Mouse (Mus musculus) heart, embryonic 10.5 days (tissue): ENCODE results near the gene Pilra. TPM values are rescaled to one million over a fixed set of nuclear protein-coding genes. Genes with fewer than 3 reads are reported as not detected.
A peak's percentile ranks its signal among the peaks of the same experiment; 100 is the strongest.
"Not testable (repeated sequence)": the region's sequence is repeated elsewhere in the genome, so short reads cannot be mapped to it uniquely, and the experiment has no call there.

Experiments used
- DNase-seq: peaks from one replicate; pipeline ENCODE4 v3.0.0-alpha.2; 2017; ENCODE audit warnings: low spot score
- H3K27ac ChIP-seq: fragments of 300-500 bp; sonication (generic); 2 replicates; pipeline ENCODE4 v1.5.1; 2016; ENCODE audit warnings: mild to moderate bottlenecking
- H3K27me3 ChIP-seq: fragments of 300-500 bp; sonication (generic); 2 replicates; pipeline ENCODE4 v1.6.1; 2016; ENCODE audit warnings: mild to moderate bottlenecking; ENCODE audit not compliant: poor library complexity, insufficient read depth, severe bottlenecking
- H3K36me3 ChIP-seq: fragments of 300-500 bp; sonication (generic); 2 replicates; pipeline ENCODE4 v1.6.1; 2016; ENCODE audit warnings: mild to moderate bottlenecking, moderate library complexity
- H3K4me1 ChIP-seq: fragments of 300-500 bp; sonication (generic); 2 replicates; pipeline ENCODE4 v1.6.1; 2016; ENCODE audit warnings: mild to moderate bottlenecking
- H3K4me3 ChIP-seq: fragments of 300-500 bp; sonication (generic); 2 replicates; pipeline ENCODE4 v1.5.1; 2016; ENCODE audit warnings: mild to moderate bottlenecking, moderate library complexity
- H3K9me3 ChIP-seq: fragments of 300-500 bp; sonication (generic); 2 replicates; pipeline ENCODE4 v1.6.1; 2016; ENCODE audit warnings: mild to moderate bottlenecking, moderate library complexity
- WGBS: fragments of 180-500 bp; shearing (Covaris S2); methylation state at CpG from one replicate; pipeline ENCODE4 v1.1.7; 2016; 5-methylcytosine and 5-hydroxymethylcytosine counted together
- polyA plus RNA-seq: library from polyadenylated mRNA; unstranded; fragments of >200 nt; fragmentation: Nextera tagmentation; extraction: Ambion mirVana; gene quantifications from 2 replicates; pipeline ENCODE4 v1.2.1, GENCODE M21; 2016

Gene Pilra
- polyA plus RNA-seq, 1 experiment from 2014 or later: 1.3 TPM

DNA sequence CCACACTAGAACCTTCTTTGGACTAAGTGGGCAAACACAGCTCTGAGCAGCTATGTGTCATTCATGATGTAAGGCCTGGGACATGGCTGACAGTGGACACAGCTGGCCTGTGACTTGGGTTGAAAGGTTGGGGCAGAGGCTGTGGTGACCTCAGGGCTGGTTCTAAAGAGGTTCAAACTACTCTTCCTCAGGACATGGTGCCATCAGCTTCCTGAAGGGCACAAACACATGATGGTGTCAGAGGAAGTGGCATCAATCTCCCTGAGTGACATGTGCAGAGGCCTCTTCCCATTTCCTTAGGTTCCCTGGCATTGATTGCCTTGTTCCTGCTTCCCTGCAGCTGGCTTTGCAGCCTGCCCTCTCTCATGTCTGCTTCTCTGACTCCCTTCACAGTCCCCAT lies 1.0 kb upstream of the Pilra start:
- not testable (repeated sequence) for DNase-seq, H3K4me3 ChIP-seq, H3K9me3 ChIP-seq, H3K4me1 ChIP-seq, H3K36me3 ChIP-seq, H3K27ac ChIP-seq, H3K27me3 ChIP-seq

DNA sequence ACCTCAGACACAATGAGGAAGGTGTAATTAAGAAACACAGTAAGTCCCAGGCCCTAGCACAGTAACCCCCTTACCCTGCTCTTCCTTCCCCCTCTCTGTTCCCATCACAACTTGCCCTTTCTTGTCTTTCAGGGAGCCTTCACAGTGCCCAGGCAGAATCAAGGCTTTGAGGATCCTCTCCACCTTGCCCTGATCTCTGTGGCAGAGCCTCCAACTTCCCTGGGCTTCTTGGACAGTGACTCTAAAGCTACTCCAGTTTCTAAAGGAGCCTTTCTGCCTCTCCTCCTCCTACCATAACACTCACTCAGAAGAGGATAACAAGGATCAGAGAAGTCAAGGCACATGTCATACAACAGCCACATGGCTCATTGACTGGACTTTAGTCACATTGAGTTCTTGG lies 530 bp upstream of the Pilra start:
- no peak overlapping the region for H3K4me3 ChIP-seq
- no peaks in the 10 kb centered on the region for H3K4me1 ChIP-seq
- H3K9me3 ChIP-seq: no peaks in the 10 kb centered on the region
- no peak for DNase-seq
- no peak overlapping the region for H3K27ac ChIP-seq
- H3K36me3 ChIP-seq: no peaks in the 10 kb centered on the region
- no peaks in the 10 kb centered on the region for H3K27me3 ChIP-seq

DNA sequence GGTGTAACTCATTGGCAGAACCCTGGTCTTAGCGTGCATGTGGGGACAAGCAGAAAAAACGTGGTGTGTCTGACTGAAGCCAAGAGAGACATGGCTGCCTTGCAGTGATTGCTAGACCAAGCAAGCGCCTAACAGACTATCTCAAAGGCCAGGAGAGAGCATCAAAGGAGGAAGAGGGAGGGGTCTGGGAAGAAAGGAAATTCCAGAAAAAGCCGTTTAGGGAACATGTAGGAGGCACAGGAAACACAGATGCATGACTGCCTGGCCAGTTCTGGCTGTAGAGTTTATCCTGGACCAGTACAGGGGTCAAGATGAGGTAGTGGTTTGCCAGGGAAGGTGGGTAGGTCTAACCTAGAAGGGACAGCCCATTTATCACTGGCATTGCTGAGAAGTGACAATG lies 2.6 kb downstream of the Pilra start:
- Histone ChIP-seq H3K27me3 (no peaks in the 10 kb centered on the region), H3K4me3 (no peak overlapping the region), H3K36me3 (no peaks in the 10 kb centered on the region), H3K9me3 (no peaks in the 10 kb centered on the region), H3K4me1 (no peaks in the 10 kb centered on the region), H3K27ac (no peak overlapping the region)
- DNase-seq: no peak
- 53% methylated on average over 4 of the region's 4 CpGs for WGBS

DNA sequence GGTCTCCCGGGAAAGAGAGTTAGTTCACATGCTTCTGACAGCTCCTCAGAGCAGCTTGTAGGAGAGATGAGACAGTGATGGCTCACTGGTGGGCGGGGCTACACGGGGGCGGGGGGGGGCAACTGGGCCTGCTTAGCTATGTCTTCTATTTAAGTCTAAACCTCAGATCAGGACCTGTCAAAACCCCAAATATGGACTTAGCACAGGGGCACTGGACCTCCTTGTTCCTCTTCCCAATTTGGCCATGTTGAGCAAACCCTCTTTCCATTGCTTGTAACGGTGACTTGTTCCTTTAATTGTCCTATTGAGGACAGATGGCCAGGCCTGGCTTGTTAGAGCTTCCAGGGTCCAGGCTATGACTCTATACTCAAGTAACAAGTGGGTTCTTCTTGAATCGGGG lies 4.6 kb downstream of the Pilra start:
- WGBS: 71% methylated on average over 6 of the region's 6 CpGs
- H3K27ac ChIP-seq: no peak overlapping the region
- no peaks in the 10 kb centered on the region for H3K4me1 ChIP-seq
- DNase-seq: no peak
- H3K27me3 ChIP-seq: no peaks in the 10 kb centered on the region
- H3K9me3 ChIP-seq: no peaks in the 10 kb centered on the region
- no peaks in the 10 kb centered on the region for H3K36me3 ChIP-seq
- H3K4me3 ChIP-seq: no peak overlapping the region

DNA sequence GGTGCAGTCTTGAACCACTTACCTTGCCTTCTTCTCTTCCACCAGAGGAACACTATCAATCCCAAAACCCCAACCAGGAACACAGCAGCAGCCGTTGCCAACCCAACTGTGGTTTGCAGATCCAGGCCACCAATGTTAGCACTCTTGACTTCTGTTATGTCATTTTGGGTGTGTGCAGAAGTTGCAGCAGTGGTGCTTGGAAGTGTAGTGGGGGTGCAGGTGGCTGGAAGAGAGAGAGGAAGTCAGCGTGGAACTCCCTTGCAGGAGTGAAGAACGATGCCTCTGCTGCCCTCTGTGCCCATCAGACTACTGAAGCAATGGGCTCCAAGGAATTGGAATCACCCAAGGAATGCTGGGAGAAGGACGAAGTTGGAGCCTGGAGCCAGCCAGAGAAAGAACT lies 5.0 kb downstream of the Pilra start:
- Histone ChIP-seq H3K27me3 (no peaks in the 10 kb centered on the region), H3K9me3 (no peaks in the 10 kb centered on the region), H3K4me3 (no peak overlapping the region), H3K4me1 (no peaks in the 10 kb centered on the region), H3K36me3 (no peaks in the 10 kb centered on the region), H3K27ac (no peak overlapping the region)
- DNase-seq: no peak
- WGBS: 88% methylated on average over 4 of the region's 4 CpGs

DNA sequence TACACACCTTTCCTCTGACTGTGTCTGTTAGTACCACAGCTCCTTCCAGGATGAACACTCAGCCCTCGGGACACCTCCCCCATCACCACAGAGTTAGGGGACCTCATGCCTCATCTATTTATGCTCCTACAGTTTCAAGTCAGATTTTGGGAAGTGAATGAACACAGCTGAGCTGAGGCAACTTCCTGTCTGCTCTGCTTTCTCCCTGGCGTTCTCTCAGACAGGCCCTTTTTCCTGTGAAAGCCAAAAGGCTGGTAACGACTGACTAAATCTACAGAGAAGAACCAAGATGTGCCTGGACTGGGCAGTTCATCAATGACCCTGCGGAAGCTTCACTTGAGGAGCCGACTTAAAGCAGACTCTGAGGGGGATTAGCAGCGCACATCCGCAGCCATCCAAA lies 5.8 kb downstream of the Pilra start:
- WGBS: 73% methylated on average over 7 of the region's 7 CpGs
- H3K9me3 ChIP-seq: no peaks in the 10 kb centered on the region
- H3K4me3 ChIP-seq: no peak overlapping the region
- no peaks in the 10 kb centered on the region for H3K4me1 ChIP-seq
- DNase-seq: no peak
- no peaks in the 10 kb centered on the region for H3K27me3 ChIP-seq
- no peak overlapping the region for H3K27ac ChIP-seq
- H3K36me3 ChIP-seq: no peaks in the 10 kb centered on the region

DNA sequence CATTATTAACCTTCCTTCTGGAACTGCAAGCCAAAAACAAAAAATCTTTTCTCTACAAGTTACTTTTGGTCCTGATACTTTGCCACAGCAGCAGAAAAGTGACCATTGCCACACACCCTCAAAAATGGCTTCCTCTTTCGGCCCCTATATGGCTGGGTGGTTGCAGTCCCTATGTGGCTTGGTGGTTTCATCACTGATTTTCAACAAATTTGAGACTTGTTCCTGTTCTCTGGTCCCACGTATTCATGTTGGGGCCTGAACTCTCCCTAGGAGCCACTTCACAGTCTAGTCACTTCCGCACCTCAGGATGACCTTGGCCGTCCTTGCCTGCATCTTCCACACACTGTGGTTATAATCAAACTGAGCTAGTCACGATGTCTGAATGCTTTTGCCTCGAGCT lies 7.4 kb downstream of the Pilra start:
- Histone ChIP-seq H3K27me3 (no peaks in the 10 kb centered on the region), H3K27ac (no peak overlapping the region), H3K4me1 (no peaks in the 10 kb centered on the region), H3K4me3 (no peak overlapping the region), H3K9me3 (no peaks in the 10 kb centered on the region), H3K36me3 (no peaks in the 10 kb centered on the region)
- no peak for DNase-seq
- 76% methylated on average over 6 of the region's 6 CpGs for WGBS

DNA sequence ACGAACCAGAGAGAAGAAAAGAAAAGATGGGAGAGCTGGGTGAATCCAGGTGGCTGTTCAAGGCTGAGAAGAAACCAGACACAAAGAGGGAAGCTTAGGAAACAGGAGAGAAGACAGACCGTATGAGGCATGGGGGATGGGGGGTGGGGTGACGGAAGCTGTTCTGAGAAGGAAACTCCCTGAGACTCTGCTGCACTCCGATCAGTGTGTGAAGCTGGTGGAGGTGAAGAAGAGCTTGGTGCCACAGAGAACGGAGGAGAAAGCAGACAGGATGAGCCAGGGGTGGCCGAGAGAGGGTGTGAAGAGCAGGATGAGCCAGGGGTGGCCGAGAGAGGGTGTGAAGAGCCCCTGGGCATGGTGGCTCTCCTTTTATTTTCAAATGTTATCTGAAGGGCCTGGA lies 9.7 kb downstream of the Pilra start:
- H3K4me1 ChIP-seq: no peaks in the 10 kb centered on the region
- WGBS: 34% methylated on average over 7 of the region's 7 CpGs
- DNase-seq: no peak

DNA sequence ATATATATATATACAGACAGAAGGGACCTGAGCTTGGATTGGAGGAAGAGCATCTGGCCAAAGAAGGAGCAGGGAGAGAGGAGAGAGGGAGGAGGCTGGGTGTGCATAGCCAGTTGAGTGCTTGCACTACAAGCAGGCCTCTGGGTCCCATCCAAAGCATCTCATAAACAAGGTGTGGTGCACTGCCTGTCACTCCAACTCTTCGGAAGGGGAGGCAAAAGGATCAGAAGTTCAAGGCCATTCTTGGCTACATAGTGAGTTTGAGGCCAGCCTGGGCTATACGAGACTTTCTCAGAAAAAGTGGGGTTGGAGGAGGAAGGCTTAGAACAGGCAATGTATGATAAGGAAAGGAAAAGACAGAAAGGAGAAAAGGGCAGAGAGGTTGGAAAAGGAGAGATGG lies 10.1 kb downstream of the Pilra start:
- H3K4me1 ChIP-seq: no peaks in the 10 kb centered on the region
- H3K27me3 ChIP-seq: no peaks in the 10 kb centered on the region
- whole genome bisulfite sequencing: 74% methylated on average over 2 of the region's 2 CpGs
- no peak overlapping the region for H3K4me3 ChIP-seq
- H3K9me3 ChIP-seq: no peaks in the 10 kb centered on the region
- no peak for DNase-seq
- no peak overlapping the region for H3K27ac ChIP-seq
- H3K36me3 ChIP-seq: no peaks in the 10 kb centered on the region

More for the DNA sequence above, 9.7 kb downstream of the Pilra start:
- Histone ChIP-seq H3K36me3 (no peaks in the 10 kb centered on the region), H3K9me3 (no peaks in the 10 kb centered on the region), H3K27ac (no peak overlapping the region), H3K27me3 (no peaks in the 10 kb centered on the region), H3K4me3 (no peak overlapping the region)

DNA sequence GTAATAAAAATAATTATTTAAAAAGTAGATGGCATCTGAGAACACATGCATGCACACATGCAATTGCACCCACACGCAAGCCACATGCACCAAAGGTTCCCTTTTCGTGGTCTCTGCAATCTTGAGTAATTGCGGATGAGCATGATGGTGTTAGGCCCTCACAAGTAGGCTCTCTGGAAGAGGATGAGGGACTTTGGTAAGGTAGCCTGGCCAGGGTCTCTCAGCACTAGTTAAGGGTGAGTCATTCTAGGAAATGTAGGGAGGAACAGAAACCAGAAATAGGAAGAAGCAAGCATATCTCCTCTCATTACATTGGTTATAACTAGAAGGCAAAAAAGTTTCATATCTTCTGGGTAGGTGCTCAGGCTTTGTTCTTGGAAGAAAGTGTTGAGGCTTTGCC lies 11.1 kb downstream of the Pilra start:
- H3K27me3 ChIP-seq: no peaks in the 10 kb centered on the region
- no peaks in the 10 kb centered on the region for H3K36me3 ChIP-seq
- no peak for DNase-seq
- WGBS: 88% methylated on average over 3 of the region's 3 CpGs
- no peak overlapping the region for H3K4me3 ChIP-seq
- H3K27ac ChIP-seq: no peak overlapping the region
- H3K4me1 ChIP-seq: no peaks in the 10 kb centered on the region
- H3K9me3 ChIP-seq: no peaks in the 10 kb centered on the region

DNA sequence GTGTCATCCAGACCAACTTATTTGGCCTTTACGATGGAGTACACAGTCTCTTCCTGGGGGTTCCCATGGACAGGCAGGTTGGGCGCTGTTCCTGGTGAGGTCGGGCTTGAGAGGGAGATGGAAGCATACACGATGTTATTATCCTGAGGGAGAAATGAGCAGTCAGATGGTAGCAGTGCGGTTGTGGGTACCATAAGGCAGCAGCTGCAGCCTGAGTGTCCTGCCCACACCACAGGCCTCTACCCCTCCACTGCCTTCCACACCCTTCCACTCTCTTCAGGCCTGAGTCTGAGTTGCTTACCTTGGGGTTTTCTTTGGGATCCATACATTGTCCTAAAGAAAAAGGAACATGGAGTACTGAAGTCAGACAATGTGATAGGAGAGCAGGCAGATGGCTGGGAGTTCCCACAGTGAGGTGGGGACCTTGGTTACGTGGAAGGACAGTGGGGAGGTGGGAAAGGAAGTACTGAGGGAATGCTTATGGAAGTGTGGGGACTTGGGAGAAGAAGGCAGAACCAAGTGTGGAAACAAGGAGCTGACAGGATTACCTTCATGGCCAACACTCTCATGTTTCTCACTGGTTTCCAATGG lies 12.5 kb downstream of the Pilra start:
- no peaks in the 10 kb centered on the region for H3K27me3 ChIP-seq
- no peaks in the 10 kb centered on the region for H3K9me3 ChIP-seq
- H3K4me1 ChIP-seq: no peaks in the 10 kb centered on the region
- 87% methylated on average over 6 of the region's 6 CpGs for whole genome bisulfite sequencing
- no peak overlapping the region for H3K27ac ChIP-seq
- H3K36me3 ChIP-seq: no peaks in the 10 kb centered on the region
- H3K4me3 ChIP-seq: no peak overlapping the region
- DNase-seq: no peak

DNA sequence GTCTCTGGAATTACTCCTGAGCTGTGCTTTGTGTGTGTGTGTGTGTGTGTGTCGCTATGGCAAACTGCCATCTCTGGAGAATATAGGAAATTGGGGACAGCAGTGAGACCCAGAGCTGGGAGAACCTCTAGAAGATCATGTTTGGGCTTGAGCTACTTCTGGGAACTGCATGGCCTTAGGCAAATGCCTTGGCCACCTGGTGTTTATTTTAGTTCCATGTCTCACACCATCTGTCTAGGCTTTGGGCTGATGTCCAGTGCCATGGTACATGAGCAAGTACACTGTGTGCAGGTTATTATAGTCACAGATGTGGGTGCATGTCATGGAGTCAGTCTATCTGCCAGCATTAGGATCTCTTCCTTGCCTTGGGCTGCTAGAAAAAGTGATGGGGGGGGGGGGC lies 13.5 kb downstream of the Pilra start:
- 88% methylated on average over 1 of the region's 1 CpGs for WGBS
- no peak for DNase-seq
- Histone ChIP-seq H3K36me3 (no peaks in the 10 kb centered on the region), H3K4me1 (no peaks in the 10 kb centered on the region; the same call in 1 of the 2 replicates), H3K27me3 (no peaks in the 10 kb centered on the region), H3K4me3 (no peak overlapping the region), H3K27ac (no peak overlapping the region), H3K9me3 (no peaks in the 10 kb centered on the region)

DNA sequence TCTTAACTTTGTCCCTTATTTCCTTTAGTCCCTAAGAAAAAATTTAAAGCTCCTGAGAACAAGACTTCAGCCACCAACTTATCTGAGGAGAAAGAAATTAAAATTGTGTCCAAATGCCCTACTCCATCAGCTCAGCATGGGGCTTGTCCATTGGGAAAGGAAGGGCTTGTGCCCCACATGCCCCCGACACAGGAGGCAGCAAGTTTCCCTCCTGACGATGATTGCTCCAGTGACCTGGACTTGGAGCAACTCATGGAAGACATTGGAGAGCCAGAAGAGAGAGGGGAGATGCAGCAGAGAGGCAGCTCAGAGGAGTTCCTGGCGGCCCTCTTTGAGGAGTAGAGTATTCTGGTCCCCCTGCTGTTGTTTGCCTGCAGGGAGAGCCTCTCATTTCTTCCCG lies 14.0 kb downstream of the Pilra start:
- WGBS: 62% methylated on average over 4 of the region's 4 CpGs
- Histone ChIP-seq H3K27ac (no peak overlapping the region), H3K36me3 (no peaks in the 10 kb centered on the region), H3K4me1 (peaks cover 3% of the 10 kb centered on the region; the same call in 1 of the 2 replicates), H3K27me3 (no peaks in the 10 kb centered on the region), H3K4me3 (no peak overlapping the region), H3K9me3 (no peaks in the 10 kb centered on the region)
- DNase-seq: no peak

DNA sequence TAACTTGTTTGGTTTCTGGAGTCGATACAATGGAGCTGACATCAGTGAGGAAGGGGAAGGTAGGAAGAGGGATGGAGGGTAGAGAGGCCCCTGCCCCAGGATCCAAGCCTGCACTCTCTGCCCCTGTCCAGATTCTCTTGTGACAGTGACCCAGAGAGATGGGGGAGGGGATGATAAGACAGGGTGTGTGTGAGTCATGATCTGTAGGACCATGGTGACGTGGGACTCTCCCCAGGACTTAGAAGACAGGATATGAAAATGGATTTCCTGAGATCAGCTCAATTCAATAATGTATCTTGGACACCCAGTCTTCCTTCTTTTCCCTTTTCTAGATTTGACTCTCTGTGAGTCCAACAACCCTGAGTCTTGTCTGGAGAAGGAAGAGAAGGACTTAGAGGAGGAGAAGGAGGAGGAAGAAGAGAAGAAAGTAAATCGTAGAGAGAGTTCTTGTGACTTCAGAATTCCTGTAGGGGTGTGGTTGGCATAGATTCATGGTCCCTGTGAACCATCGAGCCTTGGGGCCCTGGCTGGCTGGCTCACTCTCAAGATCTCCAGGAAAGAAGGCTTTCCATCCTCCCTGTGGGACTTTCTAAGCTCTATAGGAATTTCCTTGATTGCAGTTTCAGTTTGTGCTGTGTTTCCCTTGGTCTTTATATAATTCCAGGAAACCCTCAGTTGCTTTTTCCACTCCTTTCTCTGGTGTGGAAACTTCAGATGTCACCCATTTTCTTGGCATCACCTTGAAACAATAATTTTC lies 18.4 kb downstream of the Pilra start:
- peaks cover 3% of the 10 kb centered on the region; the same call in 1 of the 2 replicates for H3K4me1 ChIP-seq
- H3K4me3 ChIP-seq: no peak overlapping the region
- H3K27ac ChIP-seq: 0 out of 2 replicates have a peak overlapping the region, but pooled peaks have one; percentile 22
- DNase-seq: no peak
- no peaks in the 10 kb centered on the region for H3K27me3 ChIP-seq
- no peaks in the 10 kb centered on the region for H3K36me3 ChIP-seq
- no peaks in the 10 kb centered on the region for H3K9me3 ChIP-seq
- WGBS: 55% methylated on average over 4 of the region's 4 CpGs
